Mouse (Mus musculus): ENCODE measurements around the gene Pnpla3. TPM values are rescaled to one million over a fixed set of nuclear protein-coding genes. Genes with fewer than 3 reads are reported as not detected.

The Pnpla3 gene
- polyA plus RNA-seq, 1 experiment from 2014 or later = 2.0 TPM

GRCm38 (mm10) chr15:84231113-84231712 is 63.6 kb downstream of the Pnpla3 start:
- peaks cover 8% of the 10 kb centered on the region for H3K27me3 ChIP-seq (ENCODE audit: control insufficient read depth, insufficient read depth, low read length)
- H3K4me1 ChIP-seq (replicated peaks; ENCODE audit: control insufficient read depth, insufficient read depth, low read length) = peaks cover 7% of the 10 kb centered on the region; the same call in 1 of the 2 replicates
- no peak overlapping the region for H3K27ac ChIP-seq (ENCODE audit: low read depth, low read length)
- DNase-seq (ENCODE audit: low spot score) (peak; percentile 65), ATAC-seq (replicated peaks; ENCODE audit: low FRiP score) (no peak)
- no peaks in the 10 kb centered on the region for H3K36me3 ChIP-seq (ENCODE audit: control insufficient read depth, insufficient read depth, low read length)
- H3K4me2 ChIP-seq (ENCODE audit: low read depth, low read length, severe bottlenecking) = peak overlapping the region; percentile 93
- H3K9me3 ChIP-seq (ENCODE audit: control insufficient read depth, low read length) = no peaks in the 10 kb centered on the region
- peak overlapping the region; percentile 47 for H3K4me3 ChIP-seq (ENCODE audit: low read depth, low read length)
- whole genome bisulfite sequencing = 4% methylated on average over 16 of the region's 16 CpGs
- H3K9ac ChIP-seq (ENCODE audit: low read length) = peak overlapping the region; percentile 50

GRCm38 (mm10) chr15:84231721-84232561 is 64.3 kb downstream of the Pnpla3 start, which contains the start of gene Parvb:
Gene Parvb, plus strand, starts transcription at chr15:84232043.
- H3K9ac ChIP-seq (ENCODE audit: low read length) = peak within 1 kb of the TSS; percentile 50
- ATAC-seq (replicated peaks; ENCODE audit: low FRiP score) (peak; percentile 69; the same call in 1 of the 2 replicates), DNase-seq (ENCODE audit: low spot score) (peak; percentile 67)
- no peak within 1 kb of the TSS for H3K27ac ChIP-seq (ENCODE audit: low read depth, low read length)
- peaks cover 7% of the 10 kb centered on the region; the same call in 1 of the 2 replicates for H3K4me1 ChIP-seq (replicated peaks; ENCODE audit: control insufficient read depth, insufficient read depth, low read length)
- peak within 1 kb of the TSS; percentile 47 for H3K4me3 ChIP-seq (ENCODE audit: low read depth, low read length)
- no peaks in the 10 kb centered on the region for H3K9me3 ChIP-seq (ENCODE audit: control insufficient read depth, low read length)
- H3K4me2 ChIP-seq (ENCODE audit: low read depth, low read length, severe bottlenecking) = peak within 1 kb of the TSS; percentile 93
- H3K27me3 ChIP-seq (ENCODE audit: control insufficient read depth, insufficient read depth, low read length) = peaks cover 8% of the 10 kb centered on the region
- under 1% methylated on average over 53 of the region's 53 CpGs for WGBS
- no peaks in the 10 kb centered on the region for H3K36me3 ChIP-seq (ENCODE audit: control insufficient read depth, insufficient read depth, low read length)

- ATAC-seq (replicated peaks; ENCODE audit: low FRiP score) (no peak), DNase-seq (ENCODE audit: low spot score) (no peak)
- Histone ChIP-seq H3K27ac (ENCODE audit: low read depth, low read length) (no peak overlapping the region), H3K9ac (ENCODE audit: low read length) (no peak overlapping the region; the same call in 1 of the 2 replicates), H3K9me3 (ENCODE audit: control insufficient read depth, low read length) (no peaks in the 10 kb centered on the region), H3K4me2 (ENCODE audit: low read depth, low read length, severe bottlenecking) (peak overlapping the region; percentile 93; the same call in 1 of the 2 replicates), H3K27me3 (ENCODE audit: control insufficient read depth, insufficient read depth, low read length) (peaks cover 8% of the 10 kb centered on the region), H3K36me3 (ENCODE audit: control insufficient read depth, insufficient read depth, low read length) (no peaks in the 10 kb centered on the region), H3K4me1 (replicated peaks; ENCODE audit: control insufficient read depth, insufficient read depth, low read length) (peaks cover 7% of the 10 kb centered on the region; the same call in 1 of the 2 replicates), H3K4me3 (ENCODE audit: low read depth, low read length) (peak overlapping the region; percentile 47)
- WGBS = 5% methylated on average over 8 of the region's 8 CpGs
These were observed 65.0 kb downstream of the Pnpla3 start for GRCm38 (mm10) chr15:84232609-84233008.

GRCm38 (mm10) chr15:84234794-84235581 is 67.4 kb downstream of the Pnpla3 start:
- WGBS = 86% methylated on average over 7 of the region's 7 CpGs
- ATAC-seq (replicated peaks; ENCODE audit: low FRiP score) = no peak

GRCm38 (mm10) chr15:84235646-84236045 is 68.0 kb downstream of the Pnpla3 start:
- WGBS = 84% methylated on average over 7 of the region's 7 CpGs
- ATAC-seq (replicated peaks; ENCODE audit: low FRiP score) = no peak
- Histone ChIP-seq H3K27ac (ENCODE audit: low read depth, low read length) (no peak overlapping the region), H3K27me3 (ENCODE audit: control insufficient read depth, insufficient read depth, low read length) (peaks cover 6% of the 10 kb centered on the region; the same call in 1 of the 2 replicates), H3K9me3 (ENCODE audit: control insufficient read depth, low read length) (no peaks in the 10 kb centered on the region), H3K36me3 (ENCODE audit: control insufficient read depth, insufficient read depth, low read length) (no peaks in the 10 kb centered on the region), H3K4me3 (ENCODE audit: low read depth, low read length) (no peak overlapping the region), H3K4me2 (ENCODE audit: low read depth, low read length, severe bottlenecking) (no peak overlapping the region), H3K9ac (ENCODE audit: low read length) (no peak overlapping the region), H3K4me1 (replicated peaks; ENCODE audit: control insufficient read depth, insufficient read depth, low read length) (peaks cover 9% of the 10 kb centered on the region; the same call in 1 of the 2 replicates)
- no peak for DNase-seq (ENCODE audit: low spot score)

More at GRCm38 (mm10) chr15:84234794-84235581, 67.4 kb downstream of the Pnpla3 start:
- Histone ChIP-seq H3K36me3 (ENCODE audit: control insufficient read depth, insufficient read depth, low read length) (no peaks in the 10 kb centered on the region), H3K4me1 (replicated peaks; ENCODE audit: control insufficient read depth, insufficient read depth, low read length) (peaks cover 9% of the 10 kb centered on the region; the same call in 1 of the 2 replicates), H3K4me3 (ENCODE audit: low read depth, low read length) (no peak overlapping the region), H3K4me2 (ENCODE audit: low read depth, low read length, severe bottlenecking) (no peak overlapping the region), H3K9ac (ENCODE audit: low read length) (no peak overlapping the region), H3K27me3 (ENCODE audit: control insufficient read depth, insufficient read depth, low read length) (peaks cover 6% of the 10 kb centered on the region), H3K9me3 (ENCODE audit: control insufficient read depth, low read length) (no peaks in the 10 kb centered on the region), H3K27ac (ENCODE audit: low read depth, low read length) (no peak overlapping the region)
- DNase-seq (ENCODE audit: low spot score) = no peak

Small RNAs within 50 kb of the gene (microRNA-seq; reads per million reads assigned to microRNA genes)
- not detected for gene Mir6392 (ENCODE audit: insufficient number of aligned reads)

Other genes with a start within 250 kb of the Pnpla3 start
- 0.20 and 0.32 TPM in 2 replicates for gene Efcab6, start 102.5 kb upstream of the Pnpla3 start, polyA plus RNA-seq (2014; fragmentation: Nextera tagmentation; extraction: Ambion mirVana)
- 9.7 and 11.8 TPM in 2 replicates for gene Sult4a1, start 62.1 kb upstream of the Pnpla3 start, polyA plus RNA-seq (2014; fragmentation: Nextera tagmentation; extraction: Ambion mirVana)
- gene Pnpla5, start 44.7 kb upstream of the Pnpla3 start, polyA plus RNA-seq (2014; fragmentation: Nextera tagmentation; extraction: Ambion mirVana) = not detected in 2 replicates
- gene Samm50, start 24.4 kb downstream of the Pnpla3 start, polyA plus RNA-seq (2014; fragmentation: Nextera tagmentation; extraction: Ambion mirVana) = 78.8 and 83.0 TPM in 2 replicates
- 3.3 and 4.9 TPM in 2 replicates for gene Parvb, start 64.2 kb downstream of the Pnpla3 start, polyA plus RNA-seq (2014; fragmentation: Nextera tagmentation; extraction: Ambion mirVana)
- gene Parvg, start 156.2 kb downstream of the Pnpla3 start, polyA plus RNA-seq (2014; fragmentation: Nextera tagmentation; extraction: Ambion mirVana) = 0.35 and 0.56 TPM in 2 replicates

Data from forebrain, embryonic 11.5 days (tissue).